Comparison of ENCODE assay signal across 7 mouse cellular contexts in the genomic region with DNA sequence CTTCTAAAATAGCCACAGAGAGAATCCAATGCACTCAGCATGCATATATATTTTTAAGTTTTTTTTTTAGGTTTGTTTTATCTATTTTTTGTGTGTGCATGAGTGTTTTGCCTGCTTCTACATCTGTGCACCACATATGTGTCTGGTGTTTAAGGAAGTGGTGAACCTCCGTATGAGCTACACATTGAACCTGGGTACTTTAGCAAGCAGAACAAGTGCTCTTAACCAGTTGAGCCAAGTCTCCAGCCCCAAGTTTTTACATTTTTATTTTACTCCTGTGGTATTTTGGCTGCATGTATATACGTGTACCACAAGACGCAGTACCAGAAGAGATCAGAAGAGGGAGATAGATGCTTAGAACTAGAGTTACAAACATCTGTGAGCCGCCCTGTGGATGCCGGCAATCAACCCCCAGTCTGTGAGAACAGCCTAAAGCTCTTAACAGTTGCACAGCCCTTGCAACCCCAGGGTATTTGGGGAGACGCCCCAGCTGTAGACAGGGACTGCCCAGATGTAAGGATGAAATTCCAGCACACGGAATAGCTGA. TPM values are rescaled to one million over a fixed set of nuclear protein-coding genes. Genes with fewer than 3 reads are reported as not detected.
DNase-seq lines count a peak whose midpoint lies in the region; ATAC-seq lines count a peak whose summit lies in the region.

No protein-coding gene starts in this region.

- no peaks in the 10 kb centered on the region for H3K27me3 ChIP-seq in heart, embryonic 15.5 days
- H3K27me3 ChIP-seq in limb, embryonic 11.5 days (ENCODE audit: control insufficient read depth, insufficient read depth, low read length): no peaks in the 10 kb centered on the region

- H3K9me3 ChIP-seq in heart, embryonic 15.5 days (replicated peaks): no peaks in the 10 kb centered on the region
- H3K9me3 ChIP-seq in limb, embryonic 11.5 days (ENCODE audit: control insufficient read depth, low read length): no peaks in the 10 kb centered on the region

- peak; percentile 72 for ATAC-seq in common myeloid progenitor, adult 5-6 weeks (replicated peaks; ENCODE audit: low read depth, poor library complexity, severe bottlenecking)
- no peak for ATAC-seq in heart, embryonic 15.5 days (replicated peaks; ENCODE audit: insufficient number of reproducible peaks, insufficient read depth, low FRiP score, low read depth)
- no peak for ATAC-seq in limb, embryonic 11.5 days (ENCODE audit: insufficient number of reproducible peaks, low FRiP score, low TSS enrichment, low read depth)
- ATAC-seq in monocyte, adult 5-6 weeks (replicated peaks; ENCODE audit: insufficient number of reproducible peaks, low FRiP score, low TSS enrichment, poor library complexity, severe bottlenecking): peak; percentile 72

- H3K9ac ChIP-seq in heart, embryonic 15.5 days: no peak overlapping the region
- H3K9ac ChIP-seq in limb, embryonic 11.5 days (ENCODE audit: low read length): no peak overlapping the region

- no peaks in the 10 kb centered on the region for H3K36me3 ChIP-seq in heart, embryonic 15.5 days
- no peaks in the 10 kb centered on the region for H3K36me3 ChIP-seq in limb, embryonic 11.5 days (ENCODE audit: control insufficient read depth, insufficient read depth, low read length)

- peak overlapping the region; percentile 33; the same call in 1 of the 2 replicates for H3K4me3 ChIP-seq in heart, embryonic 15.5 days
- no peak overlapping the region for H3K4me3 ChIP-seq in limb, embryonic 11.5 days (ENCODE audit: low read depth, low read length)

- peak overlapping the region; percentile 53 for H3K4me2 ChIP-seq in heart, embryonic 15.5 days
- no peak overlapping the region for H3K4me2 ChIP-seq in limb, embryonic 11.5 days (ENCODE audit: low read depth, severe bottlenecking)

- WGBS in heart, embryonic 15.5 days: 18% methylated on average over 7 of the region's 7 CpGs
- WGBS in limb, embryonic 11.5 days: 19% methylated on average over 7 of the region's 7 CpGs

- DNase-seq in 3134 (ENCODE audit: extremely low read depth, insufficient read length, low spot score): peak; percentile 47
- DNase-seq in B cell, adult 2 months: peak; percentile 62 to 67
- peak; percentile 50 for DNase-seq in limb, embryonic 11.5 days (ENCODE audit: low spot score)
- no peak for DNase-seq in urinary bladder, adult 2 months (ENCODE audit: low spot score)

- H3K4me1 ChIP-seq in heart, embryonic 15.5 days (replicated peaks): peaks cover 19% of the 10 kb centered on the region
- H3K4me1 ChIP-seq in limb, embryonic 11.5 days (ENCODE audit: control insufficient read depth, insufficient read depth, low read length): no peaks in the 10 kb centered on the region

- peak overlapping the region; percentile 79 for H3K27ac ChIP-seq in heart, embryonic 15.5 days
- no peak overlapping the region for H3K27ac ChIP-seq in limb, embryonic 11.5 days (replicated peaks; ENCODE audit: low read depth, low read length)

RNA-seq across cellular contexts. Expression of gene Keap1, which starts 17.7 kb away (rescaled TPM):
- 35.4 and 38.3 TPM in 2 replicates for total RNA-seq in common myeloid progenitor, adult 5-6 weeks (2017)
- polyA plus RNA-seq in heart, embryonic 15.5 days (2015; fragmentation: Nextera tagmentation; extraction: Ambion mirVana): 43.4 and 56.9 TPM in 2 replicates
- 31.1 and 35.2 TPM in 2 replicates for polyA plus RNA-seq in limb, embryonic 11.5 days (2014; fragmentation: Nextera tagmentation; extraction: Ambion mirVana)
- total RNA-seq in monocyte, adult 5-6 weeks (2017): 21.7 to 32.5 TPM (median 22.1 TPM) in 3 replicates
- 36.8 and 38.7 TPM in 2 replicates for polyA plus RNA-seq in urinary bladder, adult 2 months (2012; rRNA removed)

RNA-seq across cellular contexts. Expression of gene S1pr5, which starts 26.8 kb away (rescaled TPM):
- total RNA-seq in common myeloid progenitor, adult 5-6 weeks (2017): 0.09 TPM in 1 of 2 replicates, not detected in the other
- polyA plus RNA-seq in heart, embryonic 15.5 days (2015; fragmentation: Nextera tagmentation; extraction: Ambion mirVana): 0.05 and 0.11 TPM in 2 replicates
- polyA plus RNA-seq in limb, embryonic 11.5 days (2014; fragmentation: Nextera tagmentation; extraction: Ambion mirVana): 0.38 and 0.39 TPM in 2 replicates
- total RNA-seq in monocyte, adult 5-6 weeks (2017): 303 to 435 TPM (median 308 TPM) in 3 replicates
- 0.32 and 0.47 TPM in 2 replicates for polyA plus RNA-seq in urinary bladder, adult 2 months (2012; rRNA removed)

RNA-seq across cellular contexts. Expression of gene Atg4d, which starts 43.6 kb away (rescaled TPM):
- 6.1 and 14.8 TPM in 2 replicates for total RNA-seq in common myeloid progenitor, adult 5-6 weeks (2017)
- 48.5 and 50.9 TPM in 2 replicates for polyA plus RNA-seq in heart, embryonic 15.5 days (2015; fragmentation: Nextera tagmentation; extraction: Ambion mirVana)
- polyA plus RNA-seq in limb, embryonic 11.5 days (2014; fragmentation: Nextera tagmentation; extraction: Ambion mirVana): 29.5 and 31.9 TPM in 2 replicates
- 31.7 to 39.6 TPM (median 34.6 TPM) in 3 replicates for total RNA-seq in monocyte, adult 5-6 weeks (2017)
- 23.6 and 27.3 TPM in 2 replicates for polyA plus RNA-seq in urinary bladder, adult 2 months (2012; rRNA removed)

RNA-seq across cellular contexts. Expression of gene Pde4a, which starts 55.9 kb away (rescaled TPM):
- total RNA-seq in common myeloid progenitor, adult 5-6 weeks (2017): 5.4 and 10.9 TPM in 2 replicates
- polyA plus RNA-seq in heart, embryonic 15.5 days (2015; fragmentation: Nextera tagmentation; extraction: Ambion mirVana): 13.0 and 13.5 TPM in 2 replicates
- polyA plus RNA-seq in limb, embryonic 11.5 days (2014; fragmentation: Nextera tagmentation; extraction: Ambion mirVana): 3.3 and 5.3 TPM in 2 replicates
- total RNA-seq in monocyte, adult 5-6 weeks (2017): 2.1 to 5.6 TPM (median 2.5 TPM) in 3 replicates
- 8.3 and 11.6 TPM in 2 replicates for polyA plus RNA-seq in urinary bladder, adult 2 months (2012; rRNA removed)

Comparison
In these comparisons a context has a peak if more than half of its experiments do, and no peak if none do; other contexts are left out.
1. ATAC-seq: peak in common myeloid progenitor, adult 5-6 weeks (single experiment) and monocyte, adult 5-6 weeks (single experiment); none in heart, embryonic 15.5 days (single experiment) and limb, embryonic 11.5 days (single experiment).